Mouse (Mus musculus): Measurements from ENCODE around the gene Ndufc1.
A peak's percentile ranks its signal among the peaks of the same experiment; 100 is the strongest.
"Not testable (repeated sequence)": the region's sequence is repeated elsewhere in the genome, so short reads cannot be mapped to it uniquely, and the experiment has no call there.

The Ndufc1 gene

DNA sequence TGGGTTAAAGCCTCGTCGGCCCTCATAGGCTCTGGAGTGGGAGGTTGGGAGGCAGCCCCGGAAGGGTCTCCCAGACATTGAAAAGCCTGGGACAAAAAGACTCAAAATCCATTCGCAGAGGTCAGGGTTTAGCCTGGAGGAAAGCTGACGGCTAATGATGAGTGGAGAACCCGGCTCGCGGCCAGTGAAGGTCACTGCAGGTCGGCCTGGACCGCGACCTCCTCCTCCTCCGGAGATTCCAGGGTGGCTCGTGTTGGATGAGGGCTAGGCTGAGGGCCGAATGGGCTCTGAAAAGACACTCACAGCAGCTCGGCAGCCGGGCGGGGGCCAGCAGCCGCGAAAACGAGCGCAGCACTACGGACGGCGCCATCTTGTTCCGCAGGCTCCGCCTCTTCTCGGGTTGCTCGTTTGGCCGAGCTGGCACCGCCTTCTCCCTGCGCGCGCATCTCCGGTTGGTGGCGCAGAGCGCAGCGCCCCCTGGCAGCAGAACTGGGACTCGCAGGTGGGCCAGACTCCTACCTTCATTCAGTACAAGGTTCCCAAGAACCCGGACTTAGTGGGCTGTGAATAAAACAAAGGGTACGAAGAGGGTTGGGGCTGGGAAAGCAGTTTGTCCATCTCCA, at the start of gene Ndufc1:
Ndufc1 (minus strand) TSS at position 428 of the 623 bp plus-strand sequence.
- ATAC-seq (ENCODE audit: low TSS enrichment), result peak; percentile 94

DNA sequence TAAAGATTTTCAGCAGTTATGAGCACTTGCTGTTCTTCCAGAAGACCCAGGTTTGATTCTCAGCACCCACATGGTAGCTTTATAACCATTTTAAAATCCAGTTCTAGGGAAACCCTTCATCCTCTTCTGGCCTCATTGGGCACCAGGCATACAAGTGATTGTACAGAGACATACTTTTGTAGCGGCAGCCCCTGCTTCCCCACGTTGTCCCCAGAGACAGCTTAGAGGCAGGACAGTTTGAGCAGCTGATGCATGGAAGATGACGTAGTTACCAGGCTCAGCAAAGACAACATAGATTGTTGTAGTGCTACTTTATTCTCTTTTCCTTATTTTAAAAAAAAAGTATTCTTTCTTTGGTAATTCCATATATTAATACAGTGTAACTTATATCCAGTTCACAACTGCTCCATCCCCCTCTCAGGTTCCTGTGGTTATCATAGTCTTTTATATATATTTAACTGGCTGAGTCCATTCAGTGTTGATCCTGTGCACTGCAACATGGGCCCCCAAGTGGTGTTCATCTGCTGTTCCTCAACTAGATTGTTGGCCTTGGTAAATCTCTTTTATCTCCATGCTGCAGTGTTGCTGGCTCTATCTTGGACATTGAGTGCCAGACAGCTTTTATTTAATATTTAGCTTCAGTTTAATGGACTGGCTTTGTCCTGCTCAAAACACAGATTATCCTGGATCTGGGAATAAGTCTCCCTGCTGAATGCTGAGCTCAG, 26.2 kb upstream of the Ndufc1 start:
- ATAC-seq (ENCODE audit: low TSS enrichment), result no peak

DNA sequence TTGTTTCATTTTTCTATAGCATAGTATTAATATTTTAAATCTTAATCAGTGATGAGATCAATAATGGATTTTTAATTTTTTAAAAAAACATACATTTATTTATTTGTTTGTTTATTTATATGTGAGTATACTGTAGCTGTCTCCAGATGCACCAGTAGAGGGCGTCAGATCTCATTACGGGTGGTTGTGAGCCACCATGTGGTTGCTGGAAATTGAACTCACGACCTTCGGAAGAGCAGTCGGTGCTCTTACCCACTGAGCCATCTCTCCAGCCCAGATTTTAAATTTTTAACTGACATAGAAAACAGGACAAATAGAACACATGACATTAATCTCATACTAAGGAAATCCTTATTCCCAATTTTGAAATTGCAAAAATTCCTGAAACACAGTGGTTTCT, 25.6 kb upstream of the Ndufc1 start:
- not testable (repeated sequence) for ATAC-seq (ENCODE audit: low TSS enrichment)

DNA sequence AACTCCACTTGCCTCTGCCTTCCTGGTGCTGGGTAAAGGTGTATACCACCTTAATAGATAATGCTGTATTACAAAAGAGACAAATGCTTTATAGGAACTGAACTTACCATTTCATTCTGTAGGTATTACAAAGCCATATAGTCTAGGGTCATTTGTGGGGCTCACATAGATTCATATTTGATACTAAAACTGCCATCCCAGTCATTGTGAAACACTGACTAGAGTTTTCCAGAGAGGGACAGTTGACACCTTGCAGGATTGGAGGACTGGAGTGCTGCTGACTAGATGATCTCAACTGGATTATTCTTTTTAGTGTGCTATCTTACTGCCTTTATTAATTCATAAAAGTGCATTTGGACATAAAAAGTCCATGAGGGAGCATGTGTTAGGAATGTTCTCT, 16.6 kb upstream of the Ndufc1 start:
- ATAC-seq (ENCODE audit: low TSS enrichment), result no peak

DNA sequence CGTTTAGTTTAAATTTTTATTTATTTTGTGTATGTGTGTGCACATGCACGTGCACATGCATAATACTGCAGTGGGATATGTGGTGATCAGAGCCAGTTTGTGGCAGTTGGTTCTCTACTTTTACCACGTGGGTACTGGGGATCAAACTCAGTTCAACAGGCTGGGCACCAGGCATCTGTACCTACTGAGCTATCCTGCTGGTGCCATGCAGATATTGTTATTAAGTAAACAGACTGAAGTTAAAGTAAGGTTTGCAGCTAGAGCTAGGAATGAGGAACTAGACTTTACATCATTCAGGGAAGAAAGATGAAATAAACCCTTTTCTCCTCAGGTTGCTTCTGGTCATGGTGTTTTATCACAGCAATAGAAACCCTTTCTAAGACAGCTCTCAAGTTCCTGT, 13.1 kb upstream of the Ndufc1 start:
- ATAC-seq (ENCODE audit: low TSS enrichment), result no peak

DNA sequence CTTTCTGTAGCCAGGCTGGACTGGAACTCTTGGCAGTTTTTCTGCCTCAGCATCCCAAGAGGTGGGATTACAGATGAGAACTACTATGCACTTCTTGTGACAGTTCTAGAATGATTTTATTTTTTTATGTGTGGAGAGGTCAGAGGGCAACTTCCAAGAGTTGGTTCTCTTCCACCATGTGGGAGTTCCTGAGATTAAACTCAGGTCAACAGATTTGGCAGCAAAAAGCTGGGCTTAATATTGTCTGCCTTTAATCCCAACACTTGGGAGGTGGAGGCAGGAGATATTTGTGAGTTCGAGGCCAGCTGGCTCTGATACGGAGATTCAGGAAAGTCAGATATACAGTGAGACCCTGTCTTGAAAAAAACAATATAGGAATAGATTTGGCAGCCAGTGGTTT, 9.2 kb upstream of the Ndufc1 start:
- no peak for ATAC-seq (ENCODE audit: low TSS enrichment)

DNA sequence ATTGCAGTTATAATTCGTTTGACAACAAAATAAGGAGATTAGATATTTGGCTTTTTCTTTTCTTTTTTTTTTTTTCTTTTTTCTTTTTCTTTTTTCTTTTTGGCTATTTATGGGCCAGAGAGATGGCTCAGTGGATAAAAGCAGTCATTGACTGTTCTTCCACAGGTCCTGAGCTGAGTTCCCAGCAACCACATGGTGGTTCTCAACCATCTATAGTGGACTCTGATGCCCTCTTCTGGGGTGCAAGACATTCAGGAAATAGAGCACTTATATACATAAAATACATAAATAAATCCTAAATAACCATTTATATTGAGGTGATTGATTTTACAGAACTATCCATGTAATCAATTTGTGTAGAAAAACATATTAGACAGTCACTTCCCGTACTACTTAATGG, 8.7 kb upstream of the Ndufc1 start:
- no peak for ATAC-seq (ENCODE audit: low TSS enrichment)

DNA sequence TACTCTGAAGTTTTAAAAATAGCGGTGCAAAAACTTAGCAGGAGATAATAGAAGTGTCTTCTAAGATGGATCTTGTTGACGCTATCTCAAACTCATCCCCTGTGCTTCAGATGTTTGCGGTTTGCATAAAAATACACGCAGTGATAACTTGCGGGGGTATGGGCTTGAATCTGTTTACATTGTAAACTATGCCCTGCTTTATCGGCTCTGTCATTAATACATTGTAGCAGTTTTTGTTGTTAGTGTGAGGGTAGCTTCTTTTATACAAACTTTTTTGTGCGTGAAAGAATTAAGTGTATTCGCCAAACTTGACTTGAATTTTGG, 8.3 kb upstream of the Ndufc1 start:
- ATAC-seq (ENCODE audit: low TSS enrichment), result no peak

DNA sequence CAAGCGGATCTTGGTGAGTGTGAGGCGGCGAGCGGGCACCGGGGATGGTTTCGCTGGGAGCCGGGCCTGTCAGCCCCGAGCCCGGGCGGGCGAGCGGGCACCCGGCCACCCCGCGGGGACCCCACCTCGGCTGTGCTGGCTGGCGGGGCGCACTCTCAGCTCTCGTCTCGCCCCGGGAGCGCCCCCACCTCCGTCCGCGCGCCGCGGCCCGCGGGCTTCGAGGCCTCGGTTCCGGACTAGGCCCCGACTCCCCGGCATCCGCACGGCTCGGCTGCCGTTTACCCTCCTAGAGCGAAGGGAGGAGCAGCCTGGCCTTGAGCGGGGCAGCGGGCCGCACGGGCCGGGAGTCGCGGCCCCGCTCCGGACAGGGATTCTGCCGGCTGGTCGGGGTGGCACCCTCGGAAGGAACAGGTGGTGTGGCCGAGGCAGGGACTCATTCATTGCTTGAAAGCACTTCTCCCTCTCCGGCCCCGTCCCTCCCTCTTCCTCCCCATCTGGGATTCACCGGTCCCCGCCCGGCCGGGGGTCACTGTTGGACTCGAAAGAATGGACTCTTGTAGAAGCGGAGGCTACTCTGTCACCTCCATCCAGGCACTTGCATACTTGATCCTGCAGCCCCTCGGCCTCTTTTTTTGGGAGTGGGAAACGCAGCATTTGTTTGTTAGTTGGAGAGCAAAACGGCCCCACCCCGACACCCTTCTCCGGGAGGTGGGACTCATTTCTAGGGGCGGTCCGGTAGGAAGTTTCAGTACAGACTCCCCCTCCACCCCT, 7.8 kb upstream of the Ndufc1 start:
- peak; percentile 35 for ATAC-seq (ENCODE audit: low TSS enrichment)

DNA sequence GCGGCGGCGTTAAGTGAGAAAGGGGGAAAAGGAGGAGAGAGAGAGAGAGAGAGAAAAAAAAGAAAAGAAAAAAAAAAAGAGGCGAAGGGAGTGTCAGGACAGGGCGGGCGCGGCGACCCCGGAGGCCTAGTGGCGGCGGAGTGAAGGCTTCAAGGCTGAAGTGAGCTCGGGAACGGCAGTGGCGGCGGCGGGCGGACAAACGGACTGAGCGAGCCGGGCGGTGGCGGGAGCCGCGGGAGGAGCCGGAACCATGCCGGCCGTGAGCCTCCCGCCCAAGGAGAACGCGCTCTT, 7.2 kb upstream of the Ndufc1 start:
- peak; percentile 43 for ATAC-seq (ENCODE audit: low TSS enrichment)

DNA sequence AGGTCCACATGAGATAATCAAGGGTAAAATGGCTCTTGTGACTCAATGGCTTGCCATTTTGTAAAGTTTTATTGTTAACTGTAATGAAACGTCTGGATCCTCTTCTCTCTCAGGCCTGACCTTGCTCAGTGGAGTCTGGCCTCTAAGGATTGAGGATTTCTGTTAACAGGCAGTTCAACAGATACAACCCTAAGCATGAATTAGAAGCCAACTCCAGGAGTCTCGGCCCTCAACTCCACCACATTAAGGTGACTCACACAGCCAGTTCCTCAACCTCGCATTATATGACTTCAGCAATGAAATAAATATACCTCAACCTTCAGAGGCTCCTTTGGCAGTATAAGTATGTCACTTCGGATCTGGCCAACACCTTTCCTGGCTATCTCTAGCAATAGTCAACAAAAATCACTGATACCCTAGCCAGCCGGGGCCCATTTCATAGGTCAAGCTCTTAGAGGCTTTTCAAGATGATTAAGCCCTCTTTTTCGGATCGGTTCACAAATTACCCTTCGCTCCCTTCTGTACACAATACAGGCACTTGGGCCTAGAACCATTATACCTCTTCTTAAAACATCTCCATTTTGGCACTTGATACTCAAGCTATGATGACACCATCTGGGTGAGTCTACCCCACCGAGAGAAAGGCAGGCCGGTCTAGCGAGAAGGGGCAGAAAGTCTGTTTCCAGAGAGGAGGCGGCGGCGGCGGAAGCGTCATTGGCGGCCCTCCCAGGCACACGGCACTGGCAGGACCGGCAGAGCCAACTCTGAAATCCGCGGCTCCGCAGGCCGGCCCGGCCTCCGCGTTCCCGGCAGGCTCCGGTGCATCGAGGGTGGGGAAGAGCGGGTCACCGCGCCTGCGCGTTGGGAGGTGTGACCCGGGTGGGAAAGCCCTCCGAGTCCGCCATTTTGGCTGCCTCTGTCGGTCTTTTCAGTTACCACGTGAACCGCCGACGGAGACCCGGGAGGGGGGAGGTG, 6.6 kb upstream of the Ndufc1 start, which contains the start of gene Naa15:
Naa15 (plus strand) TSS at position 51 of the 975 bp plus-strand sequence.
- ATAC-seq (ENCODE audit: low TSS enrichment), result peak; percentile 95

DNA sequence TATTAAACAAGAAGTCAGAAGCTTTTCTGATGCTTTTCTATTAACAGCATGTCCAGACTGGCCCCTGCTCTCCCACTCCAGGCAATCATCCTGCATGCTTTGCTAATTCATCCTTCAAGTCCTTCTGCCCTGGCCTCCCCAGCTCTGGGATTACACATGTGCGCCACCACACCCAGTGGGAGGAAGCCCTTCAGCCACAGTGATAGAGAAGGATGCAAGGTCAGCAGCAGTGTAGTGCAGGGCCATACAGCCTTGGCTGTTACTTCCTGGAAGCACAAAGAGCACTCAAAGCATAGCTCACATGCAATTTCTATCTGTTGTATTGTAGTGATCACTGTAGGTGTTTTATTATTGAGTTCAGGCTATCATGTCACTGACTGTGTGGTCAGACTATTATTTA, 4.5 kb upstream of the Ndufc1 start:
- no peak for ATAC-seq (ENCODE audit: low TSS enrichment)

DNA sequence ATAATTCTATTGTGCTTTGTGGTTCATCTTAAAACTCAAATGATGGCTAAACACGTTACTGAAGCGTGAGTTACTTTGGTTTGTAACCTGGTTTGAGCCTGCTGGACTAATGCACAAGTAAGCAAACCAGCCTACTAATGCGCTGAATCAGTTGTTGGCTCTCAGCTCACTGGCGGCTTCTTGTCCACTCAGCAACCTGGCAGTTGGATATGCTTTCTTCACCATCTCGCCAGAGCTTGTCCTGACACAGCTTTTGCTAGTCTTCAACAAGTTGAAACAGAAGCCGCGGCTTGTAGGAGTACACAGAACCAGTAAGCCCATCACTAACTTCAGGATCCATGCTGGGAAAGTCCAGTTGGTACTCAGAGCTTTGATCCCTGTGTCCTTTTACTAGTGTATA, 3.7 kb upstream of the Ndufc1 start:
- ATAC-seq (ENCODE audit: low TSS enrichment), result no peak

DNA sequence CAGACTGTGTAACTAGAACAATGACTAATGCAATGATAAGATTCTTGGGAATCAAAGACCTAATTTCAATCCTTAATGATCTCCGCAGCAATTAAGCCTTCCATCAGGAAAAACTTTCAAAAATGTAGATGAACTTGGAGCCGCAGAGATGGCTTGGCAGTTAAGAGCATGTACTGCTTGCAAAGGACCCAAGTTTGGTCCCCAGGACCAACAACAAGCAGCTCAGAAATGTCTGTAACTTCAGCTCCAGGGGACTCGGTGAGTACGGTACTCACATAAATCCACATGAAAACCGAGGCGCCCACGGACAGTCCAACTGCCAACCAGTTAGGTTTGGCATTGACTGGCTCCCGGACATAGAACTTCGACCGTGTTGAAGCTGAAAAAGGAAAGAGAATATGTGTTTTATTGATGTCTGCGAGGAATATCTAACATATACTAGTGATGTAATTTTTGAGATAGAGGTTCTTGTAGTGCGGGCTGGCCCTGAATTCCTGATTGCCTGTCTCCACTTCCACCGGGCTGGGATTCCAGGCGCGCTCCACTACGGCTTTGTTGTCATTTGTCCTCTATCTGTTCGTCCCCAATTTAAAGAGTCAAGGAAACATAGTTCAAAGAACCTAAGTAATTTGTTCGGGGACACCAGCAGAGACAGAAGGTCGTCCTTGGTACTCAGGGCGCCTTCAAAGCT, 773 bp downstream of the Ndufc1 start:
- ATAC-seq (ENCODE audit: low TSS enrichment), result peak; percentile 69

DNA sequence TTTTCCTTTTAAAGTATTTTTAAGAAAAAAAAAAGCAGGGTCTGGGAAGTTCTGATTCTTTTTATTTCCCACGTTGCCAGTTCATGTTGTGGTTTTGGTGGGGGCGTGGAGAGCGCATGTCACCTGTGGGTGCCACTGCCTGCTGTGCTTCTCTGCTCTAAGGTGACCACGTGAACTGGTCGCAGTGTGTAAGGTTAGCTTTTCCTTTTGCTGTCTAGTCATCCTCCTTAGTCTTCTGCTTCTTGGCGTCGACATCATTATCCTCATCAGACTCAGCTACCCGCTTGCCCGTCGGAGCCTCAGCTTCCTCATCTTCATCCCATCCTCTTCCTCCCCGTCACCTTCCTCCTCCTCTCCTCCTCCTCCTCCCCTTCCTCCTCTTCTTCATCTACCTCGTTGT, 6.2 kb downstream of the Ndufc1 start:
- ATAC-seq (ENCODE audit: low TSS enrichment), result no peak

DNA sequence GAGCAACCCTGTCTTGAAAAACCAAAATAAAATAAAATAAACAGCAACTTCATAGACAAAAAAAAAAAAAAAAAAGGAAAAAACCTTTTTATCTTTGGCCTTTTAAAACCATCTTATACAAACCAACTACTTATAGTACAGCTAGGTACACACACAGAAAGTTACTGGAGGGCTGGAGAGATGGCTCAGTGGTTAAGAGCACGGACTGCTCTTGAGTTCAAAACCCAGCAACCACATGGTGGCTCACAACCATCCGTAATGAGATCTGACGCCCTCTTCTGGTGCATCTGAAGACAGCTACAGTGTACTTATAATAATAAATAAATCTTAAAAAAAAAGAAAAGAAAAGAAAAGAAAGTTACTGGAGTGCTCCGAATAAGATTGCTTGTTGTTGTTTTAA, 6.7 kb downstream of the Ndufc1 start:
- not testable (repeated sequence) for ATAC-seq (ENCODE audit: low TSS enrichment)

DNA sequence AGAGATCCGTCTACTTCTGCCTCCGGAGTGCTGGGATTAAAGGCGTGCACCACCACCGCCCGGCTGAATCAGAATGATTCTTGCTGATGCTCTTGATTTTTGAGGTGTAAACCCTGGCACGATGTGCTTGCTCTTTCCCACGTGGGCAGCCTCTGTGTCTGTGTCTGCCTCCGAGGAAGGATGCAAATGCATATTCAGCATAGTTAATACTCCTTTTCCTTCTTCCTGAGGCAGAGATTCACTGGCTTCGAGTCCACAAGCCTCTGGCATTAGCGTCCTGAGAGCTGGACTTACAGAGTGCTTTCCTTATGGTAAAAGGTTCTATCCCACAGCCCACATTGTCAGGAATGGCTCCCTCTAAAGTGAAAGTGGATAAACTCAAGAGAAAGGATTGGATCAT, 8.1 kb downstream of the Ndufc1 start:
- peak; percentile 71 for ATAC-seq (ENCODE audit: low TSS enrichment)

DNA sequence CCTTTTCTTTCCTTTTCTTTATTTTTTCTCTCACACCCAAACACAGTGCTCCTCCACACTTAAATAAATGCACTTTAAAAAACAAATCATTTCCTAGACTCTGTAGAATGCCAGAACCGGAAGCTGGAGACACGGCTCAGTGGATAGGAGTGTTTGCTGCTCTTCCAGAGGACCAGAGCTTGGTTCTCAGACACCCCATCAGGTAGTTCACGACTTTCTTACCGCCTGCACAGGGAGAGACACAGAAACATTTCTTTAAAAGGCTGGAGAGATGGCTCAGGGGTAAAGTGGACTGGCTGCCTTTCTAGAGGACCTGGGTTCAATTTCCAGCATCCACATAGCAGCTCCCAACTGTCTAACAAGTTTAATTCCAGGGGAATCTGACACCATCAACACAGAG, 9.3 kb downstream of the Ndufc1 start:
- ATAC-seq (ENCODE audit: low TSS enrichment), result no peak

DNA sequence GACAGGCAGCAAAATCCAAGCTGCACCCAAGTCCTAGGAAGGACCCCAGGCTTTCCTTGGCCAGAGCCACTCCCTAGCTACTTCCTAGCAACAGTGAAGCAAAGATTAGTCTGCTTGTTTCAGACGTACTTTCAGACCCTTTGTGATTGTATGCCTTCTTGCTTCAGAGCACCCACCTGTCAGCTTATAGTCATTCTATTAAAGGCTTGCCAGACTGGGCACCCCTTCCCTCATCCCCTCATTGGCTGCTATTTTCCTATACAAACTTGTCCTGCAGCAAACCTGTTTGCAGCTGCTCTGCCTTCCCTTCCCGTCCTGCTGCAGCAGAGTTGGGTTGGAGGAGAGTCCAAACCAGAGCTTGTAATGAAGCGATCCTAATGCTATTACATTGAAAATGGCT, 10.1 kb downstream of the Ndufc1 start:
- ATAC-seq (ENCODE audit: low TSS enrichment), result no peak

DNA sequence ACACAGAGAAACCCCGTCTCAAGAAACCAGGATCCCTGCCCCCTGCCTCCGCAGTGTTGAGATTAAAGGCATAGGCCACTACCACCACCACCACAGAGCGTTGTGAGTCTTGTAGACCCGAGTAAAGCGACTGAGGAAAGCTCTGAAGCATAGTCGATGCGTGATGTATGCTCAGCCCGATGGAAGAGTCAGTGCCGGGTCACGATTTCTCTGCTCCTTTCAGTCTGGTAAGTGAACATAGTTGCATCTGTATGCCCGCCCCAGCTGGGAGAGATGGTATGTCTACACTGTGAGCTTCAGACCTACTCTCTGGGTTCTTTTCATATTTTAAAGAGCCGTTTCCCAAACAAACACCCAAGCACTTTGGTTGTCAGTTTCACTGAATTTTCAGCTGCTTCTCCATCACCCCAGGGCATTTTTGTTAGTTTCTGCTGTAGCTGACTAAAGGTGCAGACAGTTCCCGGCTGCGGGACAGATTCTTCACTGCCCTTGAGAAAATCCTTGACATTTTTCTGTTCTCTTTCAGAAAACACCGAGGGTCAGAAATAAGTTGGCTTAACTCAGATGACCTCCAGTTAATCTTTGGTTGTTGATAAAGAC, 11.0 kb downstream of the Ndufc1 start:
- no peak for ATAC-seq (ENCODE audit: low TSS enrichment)
